Mouse (Mus musculus): ENCODE results near the gene Olfr577. TPM values are rescaled to one million over a fixed set of nuclear protein-coding genes. Genes with fewer than 3 reads are reported as not detected.

The Olfr577 gene
- total RNA-seq (2014; rRNA removed): not detected in 2 replicates
- polyA plus RNA-seq (2015; fragmentation: Nextera tagmentation; extraction: Ambion mirVana): not detected in 2 replicates

DNA sequence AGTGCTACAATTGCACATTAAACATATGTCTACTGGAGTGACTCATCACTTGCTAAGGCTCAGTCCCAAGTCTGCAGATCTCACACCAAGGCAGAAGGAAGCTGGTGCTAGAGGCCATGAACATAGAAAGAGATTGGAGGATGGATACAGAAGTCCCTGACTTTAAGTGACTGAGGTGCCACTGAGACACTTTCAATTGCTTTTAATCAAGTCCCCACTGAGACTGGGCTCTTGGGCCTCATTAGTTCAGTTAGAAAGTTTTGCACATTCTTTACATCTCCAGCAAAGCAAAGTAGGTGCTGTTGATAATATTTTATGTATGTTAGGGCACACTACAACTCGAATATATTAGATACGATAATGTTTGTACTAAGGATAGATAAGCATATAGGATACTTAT is at the start of gene Olfr577:
Gene Olfr577 (minus strand): TSS at position 101 of the 400 bp plus-strand sequence.
- no peaks in the 10 kb centered on the region for H3K27me3 ChIP-seq (ENCODE audit: insufficient read depth, low read length)
- no peak within 1 kb of the TSS for H3K27ac ChIP-seq (ENCODE audit: low read depth, low read length)
- H3K4me1 ChIP-seq (ENCODE audit: insufficient read depth, low read length): no peaks in the 10 kb centered on the region
- DNase-seq (ENCODE audit: low spot score): no peak
- 83% methylated on average over 2 of the region's 2 CpGs for WGBS
- no peaks in the 10 kb centered on the region for H3K36me3 ChIP-seq (ENCODE audit: insufficient read depth, low read length)
- TF ChIP-seq CTCF (IDR thresholded peaks at IDR 0.05): no peak
- H3K4me2 ChIP-seq (ENCODE audit: low read depth, low read length, poor library complexity, severe bottlenecking): no peak within 1 kb of the TSS
- H3K4me3 ChIP-seq (ENCODE audit: low read depth, low read length): no peak within 1 kb of the TSS
- ATAC-seq (ENCODE audit: low FRiP score): no peak
- H3K9me3 ChIP-seq (ENCODE audit: low read length): no peaks in the 10 kb centered on the region
- H3K9ac ChIP-seq (replicated peaks; ENCODE audit: low read length, poor library complexity, severe bottlenecking): no peak within 1 kb of the TSS

DNA sequence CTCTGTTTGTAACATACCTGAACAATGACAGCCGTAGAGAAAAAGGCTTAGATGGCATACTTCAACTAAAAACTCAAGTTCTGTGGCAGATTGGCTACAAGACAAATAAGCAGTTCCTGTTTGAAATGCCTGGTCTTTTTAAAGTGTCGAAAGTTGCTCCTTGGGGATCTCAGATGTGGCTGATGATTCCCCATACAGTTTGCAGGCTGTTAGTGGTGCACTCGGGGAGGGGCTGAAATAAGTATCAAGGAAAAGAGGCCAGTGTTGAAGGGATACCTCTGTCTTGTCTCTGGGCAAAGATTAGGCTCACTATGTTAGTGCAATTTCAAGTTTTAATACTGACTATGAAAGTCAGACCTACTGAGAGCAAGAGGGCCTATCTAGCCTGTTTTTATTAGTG is 13.5 kb upstream of the Olfr577 start, which contains the start of gene Olfr578:
Gene Olfr578 (minus strand): TSS at position 101 of the 400 bp plus-strand sequence.
- DNase-seq (ENCODE audit: low spot score): no peak
- WGBS: 80% methylated on average over 3 of the region's 3 CpGs
- Histone ChIP-seq H3K9ac (replicated peaks; ENCODE audit: low read length, poor library complexity, severe bottlenecking) (no peak within 1 kb of the TSS), H3K27me3 (ENCODE audit: insufficient read depth, low read length) (no peaks in the 10 kb centered on the region), H3K27ac (ENCODE audit: low read depth, low read length) (no peak within 1 kb of the TSS), H3K4me2 (ENCODE audit: low read depth, low read length, poor library complexity, severe bottlenecking) (no peak within 1 kb of the TSS), H3K4me3 (ENCODE audit: low read depth, low read length) (no peak within 1 kb of the TSS), H3K9me3 (ENCODE audit: low read length) (no peaks in the 10 kb centered on the region), H3K4me1 (ENCODE audit: insufficient read depth, low read length) (no peaks in the 10 kb centered on the region), H3K36me3 (ENCODE audit: insufficient read depth, low read length) (no peaks in the 10 kb centered on the region)
- no peak for ATAC-seq (ENCODE audit: low FRiP score)
- no peak for TF ChIP-seq CTCF (IDR thresholded peaks at IDR 0.05)

DNA sequence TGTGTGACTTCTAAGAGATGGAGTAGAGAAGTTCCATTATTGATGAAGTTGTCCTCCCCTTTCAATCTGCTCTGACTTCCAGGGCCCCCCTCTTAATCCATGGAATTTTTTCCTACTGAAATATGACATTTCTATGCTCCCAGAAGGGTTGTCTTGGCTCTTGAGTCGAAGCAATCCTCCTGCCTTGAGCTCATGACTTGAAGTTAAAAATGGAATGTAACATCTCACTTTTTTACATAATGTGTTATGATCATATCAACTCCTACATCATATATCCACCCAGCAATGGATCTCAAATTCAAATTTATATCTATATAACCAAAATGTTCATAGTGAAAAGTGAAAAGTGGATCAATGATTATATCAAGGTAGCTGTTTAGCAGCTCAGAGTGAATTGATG is 1.3 kb downstream of the Olfr577 start:
- Histone ChIP-seq H3K4me2 (ENCODE audit: low read depth, low read length, poor library complexity, severe bottlenecking) (no peak overlapping the region), H3K9me3 (ENCODE audit: low read length) (no peaks in the 10 kb centered on the region), H3K9ac (replicated peaks; ENCODE audit: low read length, poor library complexity, severe bottlenecking) (no peak overlapping the region), H3K27ac (ENCODE audit: low read depth, low read length) (no peak overlapping the region), H3K4me3 (ENCODE audit: low read depth, low read length) (no peak overlapping the region), H3K36me3 (ENCODE audit: insufficient read depth, low read length) (no peaks in the 10 kb centered on the region), H3K27me3 (ENCODE audit: insufficient read depth, low read length) (no peaks in the 10 kb centered on the region), H3K4me1 (ENCODE audit: insufficient read depth, low read length) (no peaks in the 10 kb centered on the region)
- DNase-seq (ENCODE audit: low spot score) (no peak), ATAC-seq (ENCODE audit: low FRiP score) (no peak)
- WGBS: 40% methylated on average over 1 of the region's 1 CpGs
- TF ChIP-seq CTCF (IDR thresholded peaks at IDR 0.05): no peak

DNA sequence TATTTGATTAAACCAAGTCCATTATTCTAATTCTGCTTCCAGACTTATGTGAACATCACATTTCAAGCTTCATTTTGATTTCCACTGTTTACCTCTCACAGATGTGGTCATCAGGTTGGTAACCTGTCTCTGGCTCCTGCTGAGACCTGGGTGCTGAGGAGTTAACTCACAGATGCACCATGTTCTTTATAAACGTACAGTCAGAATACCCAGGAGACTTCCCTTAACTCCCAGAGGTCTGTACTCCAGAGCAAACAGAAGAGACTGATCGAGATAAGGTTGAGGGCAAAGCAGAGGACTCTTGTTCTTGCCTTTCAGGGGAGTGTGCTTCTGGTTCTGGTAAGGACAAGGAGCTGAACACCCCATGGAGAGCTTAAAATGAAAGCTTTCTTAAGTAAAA is 13.4 kb downstream of the Olfr577 start, which contains the start of gene Olfr576:
Gene Olfr576 (plus strand): TSS at position 301 of the 400 bp plus-strand sequence.
- ATAC-seq (ENCODE audit: low FRiP score) (no peak), DNase-seq (ENCODE audit: low spot score) (no peak)
- Histone ChIP-seq H3K27ac (ENCODE audit: low read depth, low read length) (no peak within 1 kb of the TSS), H3K36me3 (ENCODE audit: insufficient read depth, low read length) (no peaks in the 10 kb centered on the region), H3K4me3 (ENCODE audit: low read depth, low read length) (no peak within 1 kb of the TSS), H3K4me1 (ENCODE audit: insufficient read depth, low read length) (no peaks in the 10 kb centered on the region), H3K4me2 (ENCODE audit: low read depth, low read length, poor library complexity, severe bottlenecking) (no peak within 1 kb of the TSS), H3K9ac (replicated peaks; ENCODE audit: low read length, poor library complexity, severe bottlenecking) (no peak within 1 kb of the TSS), H3K27me3 (ENCODE audit: insufficient read depth, low read length) (no peaks in the 10 kb centered on the region), H3K9me3 (ENCODE audit: low read length) (no peaks in the 10 kb centered on the region)
- 63% methylated on average over 2 of the region's 2 CpGs for WGBS
- no peak for TF ChIP-seq CTCF (IDR thresholded peaks at IDR 0.05)

DNA sequence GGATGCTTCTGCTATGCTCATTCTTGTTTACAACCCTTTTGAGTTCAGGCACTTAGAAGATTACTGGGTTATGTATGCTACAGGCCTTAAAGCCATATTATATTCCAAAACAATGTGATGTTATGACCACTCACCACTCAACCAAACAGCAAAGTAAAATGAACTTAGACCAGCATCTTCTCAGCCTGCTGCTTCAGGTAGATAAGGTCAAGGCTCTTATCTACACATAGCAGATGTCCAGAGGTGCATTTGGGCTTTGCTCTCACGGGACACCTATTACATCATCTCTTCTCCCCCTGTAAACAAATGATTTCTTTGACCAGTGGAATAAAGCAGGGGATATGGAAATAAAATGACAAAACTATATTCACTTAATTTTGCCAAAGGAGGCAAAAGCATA is 17.1 kb downstream of the Olfr577 start, which contains the start of gene Olfr575:
Gene Olfr575 (minus strand): TSS at position 183 of the 400 bp plus-strand sequence.
- H3K27ac ChIP-seq (ENCODE audit: low read depth, low read length): no peak within 1 kb of the TSS
- no peak for TF ChIP-seq CTCF (IDR thresholded peaks at IDR 0.05)
- DNase-seq (ENCODE audit: low spot score) (no peak), ATAC-seq (ENCODE audit: low FRiP score) (no peak)
- no peak within 1 kb of the TSS for H3K4me3 ChIP-seq (ENCODE audit: low read depth, low read length)
- H3K27me3 ChIP-seq (ENCODE audit: insufficient read depth, low read length): no peaks in the 10 kb centered on the region
- no peak within 1 kb of the TSS for H3K4me2 ChIP-seq (ENCODE audit: low read depth, low read length, poor library complexity, severe bottlenecking)
- no peak within 1 kb of the TSS for H3K9ac ChIP-seq (replicated peaks; ENCODE audit: low read length, poor library complexity, severe bottlenecking)
- no peaks in the 10 kb centered on the region for H3K4me1 ChIP-seq (ENCODE audit: insufficient read depth, low read length)
- 69% methylated on average over 1 of the region's 1 CpGs for WGBS
- no peaks in the 10 kb centered on the region for H3K36me3 ChIP-seq (ENCODE audit: insufficient read depth, low read length)
- H3K9me3 ChIP-seq (ENCODE audit: low read length): no peaks in the 10 kb centered on the region

DNA sequence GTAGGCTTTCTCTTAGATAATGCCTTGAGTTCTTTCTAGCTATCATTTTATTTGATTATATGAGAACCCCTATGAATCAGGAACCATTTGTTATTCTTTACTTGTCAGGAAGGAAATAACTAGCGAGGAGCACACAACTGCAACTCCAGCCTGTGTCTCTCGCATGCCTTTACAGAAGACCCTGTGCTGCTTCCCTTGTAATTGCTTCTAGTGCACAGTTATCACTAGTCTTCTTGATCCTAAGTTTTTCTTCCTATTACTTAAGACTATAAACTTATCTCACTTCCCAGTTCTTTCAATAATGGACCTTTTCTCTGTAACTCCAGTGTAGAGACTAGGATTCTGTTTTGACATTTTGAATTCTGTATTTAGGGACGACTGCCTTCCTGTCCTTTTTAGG is 17.6 kb downstream of the Olfr577 start:
- H3K9ac ChIP-seq (replicated peaks; ENCODE audit: low read length, poor library complexity, severe bottlenecking): no peak overlapping the region
- H3K9me3 ChIP-seq (ENCODE audit: low read length): no peaks in the 10 kb centered on the region
- no peak for ATAC-seq (ENCODE audit: low FRiP score)
- H3K4me2 ChIP-seq (ENCODE audit: low read depth, low read length, poor library complexity, severe bottlenecking): no peak overlapping the region
- H3K27me3 ChIP-seq (ENCODE audit: insufficient read depth, low read length): no peaks in the 10 kb centered on the region
- no peaks in the 10 kb centered on the region for H3K4me1 ChIP-seq (ENCODE audit: insufficient read depth, low read length)
- no peak for DNase-seq (ENCODE audit: low spot score)
- no peak for TF ChIP-seq CTCF (IDR thresholded peaks at IDR 0.05)
- no peaks in the 10 kb centered on the region for H3K36me3 ChIP-seq (ENCODE audit: insufficient read depth, low read length)
- WGBS: 75% methylated on average over 3 of the region's 3 CpGs
- no peak overlapping the region for H3K27ac ChIP-seq (ENCODE audit: low read depth, low read length)
- H3K4me3 ChIP-seq (ENCODE audit: low read depth, low read length): no peak overlapping the region

Measured in midbrain, postnatal 0 days (tissue).